Mouse (Mus musculus) small intestine, adult 2 months (tissue): Measurements from ENCODE around the gene Ccnd3.

ENCODE experiments used
- CTCF ChIP-seq: fragments of 200-500 bp; IDR thresholded peaks from 2 replicates; pipeline ENCODE4 v1.5.1; 2012; ENCODE audit warnings: low read depth, mild to moderate bottlenecking, control low read depth, inconsistent platforms, low read length, moderate library complexity, mixed read lengths; ENCODE audit not compliant: insufficient replicate concordance, insufficient read length; ENCODE audit errors: extremely low read depth
- POLR2A ChIP-seq: fragments of 200-500 bp; IDR thresholded peaks from 2 replicates; pipeline ENCODE4 v1.6.1; 2012; ENCODE audit warnings: low read depth, mild to moderate bottlenecking, control low read depth, inconsistent platforms, low read length, moderate library complexity

GRCm38 (mm10) chr17:47609182-47609581 is 104.3 kb downstream of the Ccnd3 start:
- TF ChIP-seq POLR2A, result no peak
- TF ChIP-seq CTCF, result no peak
